Mouse (Mus musculus) adrenal gland, postnatal 0 days (tissue): ENCODE data around the gene Pelo. TPM values are rescaled to one million over a fixed set of nuclear protein-coding genes. Genes with fewer than 3 reads are reported as not detected.

Source experiments
- polyA plus RNA-seq: library from polyadenylated mRNA; unstranded; fragments of >200 nt; fragmentation: Nextera tagmentation; extraction: Ambion mirVana; gene quantifications from 2 replicates; pipeline ENCODE4 v1.2.1, GENCODE M21; 2015

Pelo gene
- 5.1 TPM in 2 replicates for polyA plus RNA-seq

GRCm38 (mm10) chr13:115090069-115090976 lies at the start of gene Pelo:
Gene Pelo (minus strand): TSS chr13:115090186.

GRCm38 (mm10) chr13:115101355-115102191 lies 11.6 kb upstream of the Pelo start, which contains the start of the genes Gm49395 and Itga1:
Gene Gm49395 (minus strand): TSS chr13:115101921.
Gene Itga1 (minus strand): TSS chr13:115101964.

Other genes with a start within 250 kb of the Pelo start
- gene Itga2, start 158.1 kb downstream of the Pelo start, polyA plus RNA-seq = 2.8 and 7.2 TPM in 2 replicates
- 7.2 and 7.3 TPM in 2 replicates for gene Gm49395, start 11.7 kb upstream of the Pelo start, polyA plus RNA-seq
- gene Itga1, start 11.8 kb upstream of the Pelo start, polyA plus RNA-seq = 6.9 and 9.1 TPM in 2 replicates